Mouse (Mus musculus) T-helper 17 cell (primary cell): ENCODE measurements around the gene L3mbtl1.

ENCODE experiments used
- in situ Hi-C, 2 experiments: fragments of 300-600 bp; cut with MboI, MseI; formaldehyde crosslinking; loops; 1 replicate in 1 of 2; 2 replicates in 1 of 2; pipeline ENCODE4 v1.15.1; 2025; ENCODE audit warnings: high pct_unique_total_duplicates in 2 of 2

Gene L3mbtl1

DNA sequence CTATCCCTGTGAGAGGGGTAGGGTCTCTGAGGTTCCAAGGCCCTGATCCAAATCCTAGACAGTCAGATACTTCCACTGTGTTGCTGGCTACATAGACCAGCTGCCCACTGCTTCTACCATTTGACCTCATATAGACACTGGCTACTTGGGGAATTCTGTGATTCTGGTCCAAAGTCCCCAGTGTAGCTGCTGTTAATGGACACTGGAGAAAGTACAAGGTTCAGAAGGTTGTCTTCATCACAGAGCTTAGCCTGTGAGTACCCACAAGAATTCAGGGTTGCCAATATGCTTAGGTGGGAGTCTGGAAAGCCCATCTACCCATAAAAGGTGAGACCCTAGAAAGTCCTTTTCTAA is 48.8 kb downstream of the L3mbtl1 start:
- in situ Hi-C loops = no loop called here

DNA sequence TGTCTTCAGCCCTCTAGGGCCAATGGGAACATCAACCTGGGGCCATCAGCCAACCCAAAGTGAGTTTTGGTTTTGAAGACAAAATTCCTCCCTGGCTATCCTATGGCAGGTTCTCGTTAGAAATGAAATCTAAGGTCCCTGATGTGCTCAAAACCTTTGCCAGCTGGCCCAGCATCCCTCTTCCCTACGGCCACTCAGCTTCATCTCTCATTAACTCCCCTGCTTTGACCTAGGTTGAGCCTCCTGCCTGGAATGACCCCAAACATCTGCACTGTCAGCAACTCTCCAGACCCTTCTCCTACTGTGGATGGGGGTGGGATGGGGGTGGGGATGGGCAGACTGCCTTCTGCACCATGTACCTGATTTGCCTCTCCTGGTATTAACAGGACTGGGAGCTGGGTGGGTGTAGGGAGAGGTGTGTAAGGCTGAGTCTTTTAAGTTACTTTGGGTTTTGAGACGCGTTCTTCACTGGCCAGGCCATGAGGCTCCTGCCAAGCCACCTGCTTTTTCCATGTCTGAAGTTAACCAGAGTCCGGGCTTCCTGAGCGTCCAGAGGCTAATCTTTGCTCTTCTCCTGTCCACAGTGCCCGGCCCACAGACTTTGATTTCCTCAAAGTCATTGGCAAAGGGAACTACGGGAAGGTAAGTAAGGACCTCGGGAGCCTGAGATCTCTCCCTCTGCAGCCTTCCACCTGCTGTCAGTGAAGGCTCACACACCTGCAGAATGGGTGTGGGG is 50.8 kb downstream of the L3mbtl1 start:
- in situ Hi-C loops = no loop called here

DNA sequence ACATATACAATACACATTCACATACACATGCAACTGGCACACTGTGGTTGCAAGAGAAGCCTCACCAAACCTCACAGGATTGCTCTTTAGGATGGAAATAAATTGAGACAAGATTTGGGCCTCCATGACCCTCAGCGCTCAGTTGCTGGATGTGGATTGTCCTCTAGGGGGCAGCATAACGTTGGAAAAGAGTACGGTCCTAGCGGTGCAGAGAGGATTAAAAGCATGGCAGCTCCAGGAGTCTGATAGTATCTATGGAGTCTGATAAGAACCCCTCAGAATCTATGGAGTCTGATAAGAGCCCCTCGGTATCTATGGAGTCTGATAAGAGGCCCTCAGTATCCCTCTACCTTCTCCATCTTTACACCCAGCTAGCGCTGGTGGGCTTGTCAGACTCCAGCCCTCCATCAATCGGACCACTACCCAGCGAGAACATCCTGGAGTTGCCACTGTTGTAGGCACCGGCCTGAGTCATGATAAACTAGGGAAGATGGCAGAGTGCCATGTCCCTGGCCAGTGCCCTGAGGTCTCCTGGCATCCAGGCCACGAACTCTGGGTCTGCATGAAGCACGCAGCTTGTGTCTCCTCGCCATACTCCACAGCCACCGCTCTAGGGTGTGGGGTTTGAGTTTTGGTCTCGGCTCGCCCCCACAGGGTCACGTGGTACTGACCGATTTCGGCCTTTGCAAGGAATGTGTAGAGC is 55.4 kb downstream of the L3mbtl1 start:
- in situ Hi-C loops = no loop called here

DNA sequence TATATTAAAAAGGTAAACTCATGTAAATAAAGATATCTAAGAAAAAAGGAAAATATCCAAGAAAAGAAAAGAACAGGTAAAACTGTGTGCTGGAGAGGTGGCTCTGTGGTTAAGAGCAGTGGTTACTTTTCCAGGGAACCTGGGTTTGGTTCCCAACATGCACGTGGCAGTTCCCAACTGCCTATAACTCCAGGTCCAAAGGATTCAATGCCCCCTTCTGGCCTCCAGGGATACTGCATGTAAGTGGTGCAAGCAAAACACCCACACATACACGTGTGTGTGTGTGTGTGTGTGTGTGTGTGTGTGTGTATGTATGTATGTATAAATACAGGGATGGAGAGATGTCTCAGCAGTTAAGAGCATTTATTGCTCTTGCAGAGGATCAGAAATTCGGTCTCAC is 56.5 kb downstream of the L3mbtl1 start:
- in situ Hi-C loops = loop anchor here in 1 of 2 experiments (5.0 kb wide), 1 partner anchor 77 kb away; no protein-coding TSS in a partner anchor

DNA sequence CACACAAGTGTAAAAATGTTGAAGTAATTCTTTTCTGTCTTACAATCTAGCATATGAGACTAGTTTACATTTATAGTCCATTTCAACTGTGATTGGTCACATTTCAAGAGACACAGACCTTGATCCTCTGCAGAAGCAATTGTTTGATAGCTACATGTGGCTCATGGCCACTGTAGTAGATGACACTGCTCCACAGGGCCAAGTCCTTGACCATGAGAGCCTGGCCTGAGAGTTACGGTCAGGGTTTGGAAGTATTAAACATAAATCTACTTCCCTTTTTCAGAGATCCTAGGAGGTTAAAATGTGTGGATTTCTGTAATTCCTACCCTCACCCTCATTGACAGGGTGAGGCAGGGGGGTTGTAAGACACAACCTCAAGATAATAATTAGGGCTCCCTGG is 57.8 kb downstream of the L3mbtl1 start:
- in situ Hi-C loops = loop anchor here in 1 of 2 experiments (5.0 kb wide), 1 partner anchor 79 kb away; no protein-coding TSS in a partner anchor

DNA sequence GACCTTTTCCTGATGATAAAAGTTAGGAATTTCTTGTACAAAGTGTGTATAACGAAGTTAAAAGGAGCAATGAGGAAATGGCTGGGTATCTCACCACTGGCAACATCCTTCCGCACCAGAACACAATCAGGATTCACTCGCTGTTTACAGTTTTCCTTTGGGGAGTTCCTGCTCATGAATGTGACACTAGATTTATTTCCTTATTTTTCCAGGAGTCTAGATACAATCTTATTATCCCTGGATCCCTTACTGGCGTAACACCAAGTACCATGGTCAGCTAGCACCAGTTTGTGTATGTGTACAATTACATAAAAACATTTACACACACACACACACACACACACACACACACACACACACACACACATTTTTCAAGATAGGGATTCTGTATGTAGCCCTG is 64.0 kb downstream of the L3mbtl1 start:
- in situ Hi-C loops = loop anchor here in 1 of 2 experiments (5.0 kb wide), 1 partner anchor 85 kb away; no protein-coding TSS in a partner anchor

DNA sequence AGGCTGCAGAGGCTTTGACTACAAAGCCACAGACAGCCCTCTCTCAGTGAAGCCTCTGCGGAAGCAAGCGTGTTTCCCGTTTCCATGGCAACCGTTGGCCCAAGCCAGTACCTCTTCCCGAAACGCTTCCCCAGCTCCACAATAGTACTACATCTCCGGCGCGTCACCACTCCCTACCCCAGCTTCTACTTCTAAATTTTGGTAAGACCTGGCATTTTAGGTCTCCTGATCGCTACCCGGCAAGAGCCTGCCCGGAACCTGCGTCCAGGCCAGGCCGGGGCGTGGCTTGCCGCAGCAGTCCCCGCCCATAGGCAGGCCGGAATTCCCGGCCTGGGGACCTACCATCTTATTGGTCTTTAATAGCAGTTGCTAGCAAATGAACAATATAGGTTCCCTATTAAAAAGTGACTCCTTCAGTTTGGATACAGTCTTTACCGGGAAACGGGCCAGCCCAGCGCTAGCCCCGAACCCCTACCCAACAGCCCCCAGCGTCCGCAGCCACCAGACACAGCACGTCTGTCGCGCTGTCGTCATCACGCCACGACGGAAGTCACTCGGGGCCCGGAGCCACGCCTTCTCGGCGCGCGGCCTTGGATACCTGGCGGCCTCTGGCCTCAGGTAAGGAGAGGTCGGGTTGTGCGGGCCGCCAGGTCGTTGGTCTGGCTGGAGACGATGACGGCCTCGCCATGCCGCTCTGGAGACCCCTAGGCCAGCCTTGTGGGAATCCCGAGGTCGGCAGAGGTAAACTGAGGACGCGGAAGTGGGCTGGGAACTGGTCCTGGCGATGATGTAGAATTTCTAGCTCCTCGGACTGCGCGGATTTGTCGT is 73.9 kb downstream of the L3mbtl1 start, which contains the start of gene Ift52:
Gene Ift52, plus strand, starts transcription at position 439 of the 828 bp plus-strand sequence.
- in situ Hi-C loops = no loop called here
